Mouse (Mus musculus): ENCODE data around the gene Gm21983.

DNA sequence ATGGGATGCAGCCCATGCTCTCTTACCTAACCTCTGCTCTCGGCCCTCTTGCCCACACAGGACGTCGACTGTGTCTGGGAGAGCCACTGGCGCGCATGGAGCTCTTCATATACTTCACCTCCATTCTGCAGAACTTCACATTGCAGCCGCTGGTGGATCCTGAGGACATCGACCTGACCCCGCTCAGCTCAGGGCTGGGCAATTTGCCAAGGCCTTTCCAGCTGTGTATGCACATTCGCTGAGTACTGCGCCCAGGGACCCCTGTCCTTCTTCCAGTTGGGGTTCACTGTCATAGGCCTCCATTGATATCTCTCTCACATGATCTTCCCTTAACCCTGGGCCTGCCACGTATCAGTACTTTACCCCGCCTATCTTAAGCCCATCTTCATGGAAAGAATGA, 47.7 kb downstream of the Gm21983 start:
- TF ChIP-seq CTCF (IDR thresholded peaks at IDR 0.05; ENCODE audit: low read depth, low read length) (no peak), TAL1 (conservative IDR thresholded peaks at IDR 0.05; ENCODE audit: low read depth, low read length) (no peak), POLR2AphosphoS5 (IDR thresholded peaks at IDR 0.05; ENCODE audit: insufficient replicate concordance, low read depth, low read length) (no peak)
